Mouse (Mus musculus): ENCODE data around the gene Mkln1.

The Mkln1 gene

DNA sequence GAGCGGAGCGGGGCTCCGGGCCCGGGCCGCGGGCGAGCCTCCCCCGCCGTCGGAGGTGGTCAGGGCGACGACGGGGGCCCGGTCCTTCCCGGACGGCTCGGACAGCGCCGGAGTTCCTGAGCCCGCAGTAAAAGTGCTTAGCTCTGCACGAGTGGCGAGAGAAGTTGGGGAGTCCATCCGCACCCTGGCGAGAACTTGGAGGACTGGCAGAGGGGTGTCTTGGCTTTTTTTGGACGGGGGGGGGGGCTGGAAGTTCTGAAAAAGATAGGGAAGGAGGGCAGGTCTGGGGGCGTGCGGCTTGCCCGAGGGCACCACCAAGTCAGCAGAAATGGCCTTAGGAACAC, 643 bp downstream of the Mkln1 start:
- peak; percentile 23 to 31 for DNase-seq

DNA sequence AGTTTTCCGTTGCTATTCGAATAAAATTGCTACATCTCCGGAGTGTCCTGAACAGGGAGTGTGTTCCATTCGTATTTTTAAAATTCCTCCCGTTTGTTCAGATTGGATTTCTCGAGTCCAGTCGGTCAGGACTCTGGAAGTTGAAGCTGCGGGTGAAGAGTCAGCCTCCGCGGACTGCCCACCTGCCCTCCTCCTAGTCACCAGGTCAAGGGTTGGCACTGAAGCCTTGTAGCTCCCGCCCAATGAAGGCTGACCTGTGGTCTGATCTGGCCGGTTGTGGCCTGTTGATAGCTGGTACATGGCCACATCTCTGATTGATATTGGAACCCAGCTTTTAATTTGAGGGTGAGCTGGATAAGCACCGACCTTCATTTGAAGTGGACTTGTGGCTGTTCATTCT, 1.0 kb downstream of the Mkln1 start:
- DNase-seq = peak; percentile 54 to 69

DNA sequence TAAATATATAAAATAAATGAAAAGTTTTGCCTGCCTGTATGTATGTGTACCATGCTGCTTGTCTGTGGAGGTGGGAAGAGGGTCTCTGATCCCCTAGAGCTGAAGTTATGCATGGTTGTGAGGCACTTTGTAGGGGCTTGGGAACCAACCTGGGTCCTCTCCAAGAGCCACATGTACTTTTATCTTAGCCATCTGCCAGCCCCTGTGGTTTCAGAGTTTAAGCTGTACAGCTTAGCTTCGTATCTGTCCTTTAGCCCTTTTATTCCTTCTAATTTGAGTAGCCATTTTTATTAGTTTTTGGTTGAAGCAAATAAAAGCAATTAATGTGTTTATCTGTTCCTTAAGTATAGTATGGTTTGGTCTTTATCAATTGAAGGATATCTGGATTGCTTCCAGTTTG, 12.5 kb downstream of the Mkln1 start:
- DNase-seq = no peak

DNA sequence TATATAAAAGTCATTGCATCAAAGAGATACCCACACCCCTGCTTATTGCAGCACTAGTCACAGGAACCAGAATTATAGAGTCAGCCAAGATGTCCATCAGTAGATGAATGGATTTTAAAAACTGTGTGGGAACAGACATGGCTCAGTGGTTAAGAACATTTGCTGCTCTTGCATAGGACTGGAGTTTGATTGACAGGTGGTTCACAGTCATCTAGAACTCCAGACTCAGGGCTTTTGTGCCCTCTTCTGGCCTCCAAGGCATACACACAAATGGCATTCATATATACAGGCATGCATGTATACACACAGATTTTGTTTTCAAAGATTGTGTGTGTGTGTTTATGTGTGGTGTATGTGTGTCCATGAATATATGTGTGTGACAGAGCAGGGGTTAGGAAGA, 14.0 kb downstream of the Mkln1 start:
- peak; percentile 32 to 48 for DNase-seq

DNA sequence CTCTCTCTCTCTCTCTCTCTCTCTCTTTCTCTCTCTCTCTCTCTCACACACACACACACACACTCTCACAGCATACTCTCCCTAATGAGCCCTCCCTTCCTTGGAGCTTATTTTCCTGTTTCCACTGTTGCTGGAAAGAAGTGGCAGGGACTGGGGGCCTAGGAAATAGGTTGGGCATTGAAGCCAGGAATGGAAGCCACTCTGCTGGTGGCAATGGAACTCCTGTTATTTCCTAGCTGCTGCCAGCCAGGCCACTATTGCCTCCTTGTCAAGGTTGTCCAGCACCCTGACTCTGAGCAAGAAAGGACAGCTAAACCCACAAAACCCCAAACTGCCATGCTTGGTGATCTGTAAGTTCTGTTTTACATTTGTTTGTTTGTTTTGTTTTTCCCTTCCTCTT, 15.0 kb downstream of the Mkln1 start:
- DNase-seq = no peak

- no peak for DNase-seq
Observed at GRCm38 (mm10) chr6:31414303-31414702, 15.8 kb downstream of the Mkln1 start.

GRCm38 (mm10) chr6:31425428-31425827, 26.9 kb downstream of the Mkln1 start:
- no peak for DNase-seq

DNA sequence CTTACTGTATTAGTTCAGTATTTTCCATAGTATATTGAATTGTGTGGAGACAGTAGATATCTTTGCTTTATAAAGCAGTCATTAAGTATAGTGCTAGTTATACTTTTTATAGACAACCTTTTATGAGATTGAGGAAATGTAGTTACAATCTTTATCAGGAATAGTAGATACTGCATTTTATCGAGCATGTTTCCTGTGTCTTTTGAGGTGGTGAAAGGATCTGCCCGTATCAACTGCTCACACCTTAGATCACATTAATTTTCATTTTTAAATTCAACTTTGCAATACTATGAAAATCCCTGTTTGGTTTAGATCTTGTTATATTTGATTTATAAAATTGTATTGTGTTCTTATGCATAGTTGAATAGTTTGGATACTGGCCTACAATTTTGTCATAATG, 38.7 kb downstream of the Mkln1 start:
- DNase-seq = no peak

DNA sequence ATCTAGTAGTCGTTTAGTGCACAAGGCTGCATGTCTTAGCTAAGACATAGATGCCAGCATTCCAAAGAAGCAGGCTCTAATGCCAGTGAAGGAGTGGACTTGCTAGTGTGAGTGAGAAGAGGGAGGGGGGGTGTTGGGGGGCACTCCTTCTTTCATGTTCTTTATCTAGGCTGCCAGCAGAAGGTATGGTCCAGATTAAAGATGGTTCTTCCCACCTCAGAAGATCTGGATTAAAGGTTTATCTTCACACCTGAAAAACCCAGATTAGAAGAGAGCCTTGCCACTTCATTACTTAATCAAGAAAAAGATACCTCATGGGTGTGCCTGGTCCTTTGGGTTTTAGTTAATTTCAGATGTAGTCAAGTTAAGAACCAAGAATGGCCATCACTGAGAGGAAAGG, 46.7 kb downstream of the Mkln1 start:
- DNase-seq = no peak

GRCm38 (mm10) chr6:31453735-31454134, 55.2 kb downstream of the Mkln1 start:
- peak in 1 of 2 experiments; percentile 32 for DNase-seq

DNA sequence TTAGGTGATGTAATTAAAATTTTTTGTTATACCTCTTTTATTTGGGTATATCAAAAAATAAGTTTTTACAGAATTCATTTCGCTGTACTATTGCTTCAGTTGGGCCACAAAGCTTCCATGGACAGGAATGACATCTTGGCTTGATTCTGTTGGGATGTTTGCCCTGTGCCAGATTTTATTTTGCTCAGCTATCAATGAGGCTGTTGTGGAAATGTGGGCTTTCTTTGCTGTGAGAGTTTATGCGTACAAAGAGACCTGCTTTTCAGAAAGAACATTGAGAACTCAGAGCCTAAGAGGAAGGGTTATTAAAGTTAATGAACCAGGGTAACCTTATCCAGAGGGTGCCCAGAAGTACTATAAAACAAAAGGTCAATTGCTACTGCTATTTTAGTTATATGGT, 56.8 kb downstream of the Mkln1 start:
- DNase-seq = no peak

DNA sequence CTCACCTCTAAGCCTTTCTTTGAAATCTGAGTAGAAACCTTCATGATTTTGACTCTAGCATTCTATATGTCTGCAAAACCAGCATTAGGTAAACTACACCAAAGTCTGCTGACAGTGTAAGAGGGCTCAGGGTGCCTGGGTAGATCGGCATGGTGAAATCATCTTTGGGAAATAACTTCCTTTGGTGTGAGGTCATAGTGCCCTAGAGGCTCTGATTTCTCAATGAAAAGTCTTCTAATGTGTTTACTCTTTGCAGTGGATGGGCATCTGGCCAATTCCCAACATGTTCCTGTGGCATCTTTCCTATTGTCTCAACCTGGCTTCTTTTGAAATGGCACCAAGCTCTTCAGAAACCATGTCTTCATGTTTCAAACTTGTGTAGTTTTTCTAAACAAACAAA, 58.5 kb downstream of the Mkln1 start:
- DNase-seq = peak in 1 of 2 experiments; percentile 66

DNA sequence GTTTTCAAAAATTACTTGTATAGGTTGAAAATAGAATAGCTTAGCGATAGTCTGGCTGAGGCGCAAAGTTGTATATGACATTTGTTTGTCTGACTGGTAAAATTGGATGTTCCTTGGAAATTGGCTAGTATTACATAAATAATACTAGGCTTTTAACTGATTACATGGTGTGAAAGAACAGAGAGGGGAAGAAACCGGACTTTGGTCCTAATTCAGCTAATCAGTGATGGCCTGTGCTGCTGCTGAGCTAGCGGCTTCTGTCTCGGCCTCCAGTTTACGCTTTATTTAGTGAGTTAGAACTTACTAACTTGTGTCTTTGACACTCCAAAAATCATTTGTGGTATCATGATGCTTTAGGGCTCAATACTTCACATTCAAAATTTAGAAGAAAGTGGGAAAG, 70.9 kb downstream of the Mkln1 start:
- no peak for DNase-seq

DNA sequence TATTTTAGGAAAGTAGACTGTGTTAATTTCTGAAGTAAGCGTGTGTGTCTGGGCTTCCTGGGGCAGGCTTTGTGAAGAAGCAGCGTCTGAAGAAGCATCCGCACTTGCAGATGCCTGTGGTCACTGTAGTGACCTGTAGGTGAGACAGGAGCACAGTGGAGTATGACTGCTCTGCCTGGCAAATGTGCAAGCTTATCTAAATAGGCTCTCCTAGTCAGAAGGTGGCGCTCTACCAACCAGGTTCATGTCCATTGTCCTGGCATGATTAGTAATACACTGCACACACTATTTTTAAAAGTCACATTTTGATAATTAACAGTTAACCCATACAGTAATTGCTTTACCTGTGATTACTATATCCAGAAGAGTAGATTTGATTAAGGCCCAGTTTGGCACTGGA, 79.7 kb downstream of the Mkln1 start:
- DNase-seq = peak in 1 of 2 experiments; percentile 25

GRCm38 (mm10) chr6:31480008-31480407, 81.5 kb downstream of the Mkln1 start:
- DNase-seq = no peak

DNA sequence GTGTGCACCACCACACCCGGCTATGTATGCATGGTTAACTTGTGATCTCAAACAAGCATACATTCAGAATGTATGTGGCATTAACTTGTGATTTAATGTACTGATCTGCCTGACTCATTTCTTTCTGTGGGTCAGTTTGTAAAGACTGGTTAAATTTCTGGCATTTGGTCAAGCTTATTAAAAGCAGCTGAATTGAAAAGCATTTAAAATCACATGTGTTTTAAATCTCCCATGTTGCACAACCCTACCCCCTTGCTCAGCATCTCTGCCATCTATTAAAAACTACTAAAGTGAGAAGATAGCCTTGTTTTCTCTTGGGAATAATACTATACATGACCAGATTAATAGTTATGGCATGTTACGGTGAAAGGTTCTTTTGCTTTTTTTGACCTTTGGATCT, 88.1 kb downstream of the Mkln1 start:
- no peak for DNase-seq

- no peak for DNase-seq
Observed at GRCm38 (mm10) chr6:31489950-31490349, 91.4 kb downstream of the Mkln1 start.

GRCm38 (mm10) chr6:31495122-31495731, 96.7 kb downstream of the Mkln1 start:
- no peak for DNase-seq

GRCm38 (mm10) chr6:31496227-31496626, 97.7 kb downstream of the Mkln1 start:
- DNase-seq = no peak

GRCm38 (mm10) chr6:31499836-31500235, 101.3 kb downstream of the Mkln1 start:
- DNase-seq = no peak

DNA sequence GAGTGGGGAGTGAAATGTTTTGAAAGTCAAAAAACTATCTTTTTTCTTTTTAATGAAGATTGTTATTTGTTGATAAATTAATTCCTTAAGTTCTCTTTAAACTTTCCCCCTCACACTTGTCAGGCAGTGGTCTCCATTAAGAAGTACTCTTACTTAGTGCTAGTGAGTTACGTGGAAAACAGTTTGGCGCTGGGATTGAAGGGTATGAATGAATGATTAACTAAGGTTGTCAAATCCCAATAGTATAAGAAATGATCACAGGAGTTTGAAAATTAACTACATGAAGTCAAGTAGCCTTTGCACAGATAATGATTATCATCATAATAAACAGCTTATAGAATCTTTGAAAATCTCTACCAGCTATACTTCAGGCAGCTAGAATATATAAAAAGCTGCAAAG, 101.7 kb downstream of the Mkln1 start:
- no peak for DNase-seq

- DNase-seq = no peak
Observed at GRCm38 (mm10) chr6:31500691-31501090, 102.2 kb downstream of the Mkln1 start.

DNA sequence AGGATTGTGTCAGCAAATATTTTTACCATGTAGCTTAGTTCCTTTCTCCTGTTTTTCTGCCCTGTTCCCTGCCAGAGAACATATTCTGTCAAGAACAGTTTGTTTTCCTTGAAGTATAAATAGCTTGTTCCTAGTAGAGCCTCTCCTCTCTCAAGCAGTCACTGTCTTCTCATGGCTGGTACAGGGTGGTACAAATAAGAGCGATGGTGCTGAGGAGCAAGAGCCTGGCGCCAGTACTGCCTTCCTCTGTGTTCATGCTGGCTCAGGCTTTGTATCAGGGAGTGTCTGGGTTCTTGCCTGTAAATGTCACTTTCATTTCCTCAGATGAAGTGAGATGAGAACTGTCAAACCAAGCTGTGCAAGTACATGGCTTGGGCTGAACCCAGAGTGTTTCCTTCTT, 104.1 kb downstream of the Mkln1 start:
- DNase-seq = peak; percentile 53 to 67

DNA sequence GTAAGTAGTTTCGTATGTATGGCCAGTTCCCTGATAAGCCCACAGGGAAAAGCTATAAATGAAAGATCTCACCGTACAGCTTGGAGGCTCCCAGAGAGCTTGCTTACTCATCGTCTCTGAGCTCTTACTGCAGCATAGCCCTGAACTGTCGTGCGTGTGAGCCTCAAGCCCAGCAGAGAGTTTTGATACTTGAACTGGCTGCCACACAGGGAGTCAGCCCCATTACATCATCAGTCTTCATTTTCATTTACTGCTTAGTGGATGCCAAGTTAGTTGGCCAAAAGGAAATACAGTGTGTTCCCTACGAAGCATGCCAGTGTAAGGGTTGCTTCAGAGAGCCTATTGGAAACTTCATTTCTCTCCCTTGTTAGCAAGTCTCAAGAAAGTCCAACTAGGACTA, 115.2 kb downstream of the Mkln1 start:
- peak in 1 of 2 experiments; percentile 41 for DNase-seq

GRCm38 (mm10) chr6:31517681-31518337, 119.3 kb downstream of the Mkln1 start:
- DNase-seq = peak; percentile 41 to 72
